Mouse (Mus musculus): ENCODE results near the gene Adamts18.

GRCm38 (mm10) chr8:113851655-113852054 is 3.1 kb upstream of the Adamts18 start:
- TF ChIP-seq POLR2A (IDR thresholded peaks at IDR 0.05; ENCODE audit: borderline replicate concordance, control insufficient read depth, low read depth, low read length), result no peak
- no peak for TF ChIP-seq CTCF (IDR thresholded peaks at IDR 0.05; ENCODE audit: control insufficient read depth, insufficient read depth, low read length)
